Mouse (Mus musculus) cerebellum, adult 2 months (tissue): Measurements from ENCODE around the gene Hspa8.

Experiments
- CTCF ChIP-seq: fragments of 200-500 bp; IDR thresholded peaks from 2 replicates; pipeline ENCODE4 v1.5.1; 2011; ENCODE audit warnings: low read depth, mild to moderate bottlenecking, control low read depth, low read length, moderate library complexity, borderline replicate concordance; ENCODE audit not compliant: insufficient read depth
- POLR2A ChIP-seq: fragments of 200-500 bp; IDR thresholded peaks from 2 replicates; pipeline ENCODE4 v1.6.1; 2011; ENCODE audit warnings: low read length, control low read depth, borderline replicate concordance; ENCODE audit not compliant: insufficient read depth

- TF ChIP-seq CTCF (no peak), POLR2A (no peak)
Measured at GRCm38 (mm10) chr9:40762354-40762753, 38.4 kb upstream of the Hspa8 start.
